Mouse (Mus musculus) thymus, postnatal 14 days (tissue): ENCODE data around the gene Cubn.

Experiments used
- DNase-seq: peaks from one replicate; pipeline ENCODE4 v3.0.0; 2021

The Cubn gene

GRCm38 (mm10) chr2:13404986-13405678 lies 86.5 kb downstream of the Cubn start:
- DNase-seq, result no peak

GRCm38 (mm10) chr2:13400831-13401230 lies 90.8 kb downstream of the Cubn start:
- no peak for DNase-seq

GRCm38 (mm10) chr2:13399480-13400072 lies 92.0 kb downstream of the Cubn start:
- DNase-seq, result no peak

- no peak for DNase-seq
Measured at GRCm38 (mm10) chr2:13398955-13399354, 92.7 kb downstream of the Cubn start.

- no peak for DNase-seq
Measured at GRCm38 (mm10) chr2:13398551-13398950, 93.1 kb downstream of the Cubn start.

- DNase-seq, result no peak
Measured at GRCm38 (mm10) chr2:13396124-13396540, 95.5 kb downstream of the Cubn start.

- no peak for DNase-seq
Measured at GRCm38 (mm10) chr2:13391018-13391417, 100.6 kb downstream of the Cubn start.

- DNase-seq, result no peak
Measured at GRCm38 (mm10) chr2:13386631-13387030, 105.0 kb downstream of the Cubn start.

GRCm38 (mm10) chr2:13385542-13386345 lies 105.9 kb downstream of the Cubn start:
- no peak for DNase-seq

- no peak for DNase-seq
Measured at GRCm38 (mm10) chr2:13384775-13385541, 106.7 kb downstream of the Cubn start.

GRCm38 (mm10) chr2:13376166-13376565 lies 115.4 kb downstream of the Cubn start:
- no peak for DNase-seq

GRCm38 (mm10) chr2:13373291-13373690 lies 118.3 kb downstream of the Cubn start:
- no peak for DNase-seq

GRCm38 (mm10) chr2:13372825-13373224 lies 118.8 kb downstream of the Cubn start:
- DNase-seq, result no peak

- DNase-seq, result no peak
Measured at GRCm38 (mm10) chr2:13372256-13372824, 119.3 kb downstream of the Cubn start.

- no peak for DNase-seq
Measured at GRCm38 (mm10) chr2:13371797-13372170, 119.8 kb downstream of the Cubn start.

- no peak for DNase-seq
Measured at GRCm38 (mm10) chr2:13371072-13371796, 120.4 kb downstream of the Cubn start.

GRCm38 (mm10) chr2:13370556-13370955 lies 121.1 kb downstream of the Cubn start:
- no peak for DNase-seq

GRCm38 (mm10) chr2:13368517-13368916 lies 123.1 kb downstream of the Cubn start:
- DNase-seq, result no peak

GRCm38 (mm10) chr2:13357885-13358552 lies 133.6 kb downstream of the Cubn start:
- DNase-seq, result no peak

- no peak for DNase-seq
Measured at GRCm38 (mm10) chr2:13352775-13353174, 138.8 kb downstream of the Cubn start.

GRCm38 (mm10) chr2:13352112-13352728 lies 139.4 kb downstream of the Cubn start:
- no peak for DNase-seq
